Mouse (Mus musculus) B cell, adult 2 months (primary cell): Measurements from ENCODE around the gene Tsku.
A peak's percentile ranks its signal among the peaks of the same experiment; 100 is the strongest.

Source experiments
- DNase-seq, 2 experiments: peaks; one replicate each; pipeline ENCODE4 v3.0.0; 2022

Tsku gene

DNA sequence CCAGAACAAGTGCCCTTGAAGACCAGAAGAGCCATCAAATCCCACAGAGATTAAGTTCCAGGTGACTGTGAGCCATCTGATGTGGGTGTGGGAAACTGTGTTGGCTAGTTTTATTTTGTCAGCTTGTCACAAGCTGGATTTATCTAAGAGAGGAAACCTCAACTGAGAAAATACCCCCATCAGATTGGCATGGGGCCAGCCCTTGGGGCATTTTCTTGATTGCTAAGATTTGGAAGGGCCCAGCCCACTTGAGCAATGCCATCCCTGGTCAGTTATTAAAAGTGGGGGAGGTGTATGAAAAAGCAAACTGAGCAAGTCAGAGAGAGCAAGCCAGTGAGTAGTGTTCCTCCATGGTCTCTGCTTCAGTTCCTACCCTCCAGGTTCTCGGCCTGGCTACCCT is 36.9 kb downstream of the Tsku start:
- no peak for DNase-seq

DNA sequence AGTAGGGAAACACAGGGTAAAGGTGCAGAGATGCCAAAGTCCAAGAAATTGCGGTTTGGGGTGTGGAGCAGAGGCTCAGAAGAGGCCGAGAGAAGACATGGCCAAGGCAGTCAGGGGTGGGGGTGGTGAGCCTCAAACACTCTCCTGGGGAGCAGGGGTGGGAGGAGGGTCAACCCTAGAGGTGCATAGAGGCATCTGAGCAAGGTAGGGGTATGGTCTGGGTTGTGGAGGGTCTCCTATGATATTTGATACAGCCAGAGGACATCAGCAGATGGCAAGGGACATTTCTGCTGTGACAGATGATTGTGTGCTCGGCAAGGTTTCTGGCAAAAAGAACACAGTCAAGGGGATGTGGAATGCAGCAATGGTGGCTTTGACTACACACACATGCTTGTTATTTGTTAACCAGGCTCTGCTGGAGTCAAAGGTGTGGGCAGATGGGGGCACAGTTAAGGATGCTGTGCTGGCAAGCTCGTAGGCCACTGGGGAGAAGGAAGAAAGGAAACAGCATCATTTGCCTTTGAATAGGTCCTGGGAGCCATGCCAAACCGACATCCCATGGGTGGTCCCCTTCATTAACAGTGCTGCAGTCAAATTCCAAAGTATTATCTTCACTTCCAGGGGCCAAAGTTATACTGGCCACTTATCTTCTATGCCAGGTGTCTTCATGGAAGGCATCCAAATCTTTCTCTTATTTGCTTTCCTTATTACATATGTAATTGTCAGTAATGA is 37.7 kb downstream of the Tsku start:
- DNase-seq: no peak

DNA sequence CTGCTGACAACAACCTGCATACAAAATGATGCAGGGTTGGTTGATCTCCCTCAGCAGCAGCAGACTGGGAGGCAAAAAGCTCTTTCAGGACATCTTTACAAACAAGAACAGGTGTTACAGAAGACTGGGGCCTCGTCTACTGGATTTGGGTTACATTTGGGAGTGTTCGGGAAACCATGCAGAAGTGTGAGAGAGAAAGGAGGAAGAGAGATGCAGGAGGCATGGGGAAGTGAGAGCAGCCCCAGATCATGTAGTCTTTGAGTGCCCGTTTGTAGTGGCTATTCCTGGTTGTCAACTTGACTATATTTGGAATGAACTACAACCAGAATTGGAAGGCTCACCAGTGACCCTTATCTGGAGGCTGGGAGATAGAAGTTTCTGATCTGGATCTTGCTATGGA is 38.7 kb downstream of the Tsku start:
- DNase-seq: no peak

DNA sequence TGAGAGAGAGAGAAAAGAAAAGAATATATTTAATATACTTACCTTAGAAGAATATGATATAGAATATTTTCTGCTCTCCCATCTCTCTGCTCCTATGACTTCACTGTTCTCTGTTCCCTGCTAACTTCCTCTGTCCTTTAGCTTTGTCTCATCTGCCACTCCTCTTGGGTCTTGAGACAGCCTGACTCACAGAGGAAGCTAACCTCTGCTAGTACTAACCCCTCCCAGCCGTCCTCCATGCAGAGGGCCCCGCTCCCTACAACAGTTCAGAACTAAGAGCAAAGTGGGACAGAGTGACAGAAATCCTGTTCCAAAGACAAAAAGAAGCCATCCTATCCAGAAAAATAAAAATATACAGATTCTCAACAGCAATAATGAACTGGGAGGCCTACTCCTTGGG is 40.0 kb downstream of the Tsku start, which contains the start of gene Acer3:
Gene Acer3, minus strand, starts transcription at position 126 of the 400 bp plus-strand sequence.
- DNase-seq: no peak

DNA sequence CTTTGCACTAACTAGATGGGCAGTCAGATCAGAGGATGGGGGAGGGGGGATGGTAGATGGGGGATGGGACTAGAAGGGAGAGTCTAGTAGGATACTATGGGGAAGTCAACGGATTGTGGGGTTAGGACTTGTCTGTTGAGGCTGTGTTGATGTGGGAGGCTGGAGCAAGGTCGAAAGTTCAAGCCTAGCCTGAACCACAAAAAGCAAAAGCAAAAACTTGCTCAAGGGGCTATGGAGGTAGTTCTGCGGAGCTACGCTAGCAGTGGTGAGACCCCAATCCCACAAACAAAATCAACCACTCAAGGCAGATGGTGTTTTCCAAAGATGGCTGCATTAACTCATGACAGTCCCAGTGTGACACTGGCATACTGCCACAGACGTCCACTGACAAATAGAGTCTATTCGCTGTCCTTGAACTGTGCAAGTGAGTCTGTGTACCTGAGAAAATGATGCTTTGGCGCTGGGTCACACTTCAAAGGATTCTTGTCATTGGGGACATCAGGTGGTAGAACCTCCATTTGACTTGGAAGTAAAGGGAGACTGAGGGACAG is 41.0 kb downstream of the Tsku start:
- no peak for DNase-seq

DNA sequence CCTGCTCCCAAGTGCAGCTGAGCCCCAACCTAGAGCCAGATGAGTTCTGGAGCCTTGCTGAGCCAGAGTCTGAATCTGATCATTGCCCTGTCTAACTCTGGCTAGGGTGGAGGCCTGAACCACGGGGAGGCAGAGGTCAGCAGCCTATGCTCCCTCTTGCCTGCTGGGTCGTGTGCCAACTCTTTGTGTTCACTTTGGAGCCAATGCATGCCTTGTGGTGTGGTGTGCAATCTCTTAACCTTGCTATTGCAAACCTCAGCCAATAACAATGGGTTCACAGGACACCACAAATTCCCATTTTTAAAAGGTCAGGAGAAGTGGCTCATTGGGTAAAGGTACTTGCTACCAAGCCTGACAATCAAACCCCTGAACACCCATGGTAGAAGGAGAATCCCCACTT is 44.6 kb downstream of the Tsku start:
- no peak for DNase-seq

DNA sequence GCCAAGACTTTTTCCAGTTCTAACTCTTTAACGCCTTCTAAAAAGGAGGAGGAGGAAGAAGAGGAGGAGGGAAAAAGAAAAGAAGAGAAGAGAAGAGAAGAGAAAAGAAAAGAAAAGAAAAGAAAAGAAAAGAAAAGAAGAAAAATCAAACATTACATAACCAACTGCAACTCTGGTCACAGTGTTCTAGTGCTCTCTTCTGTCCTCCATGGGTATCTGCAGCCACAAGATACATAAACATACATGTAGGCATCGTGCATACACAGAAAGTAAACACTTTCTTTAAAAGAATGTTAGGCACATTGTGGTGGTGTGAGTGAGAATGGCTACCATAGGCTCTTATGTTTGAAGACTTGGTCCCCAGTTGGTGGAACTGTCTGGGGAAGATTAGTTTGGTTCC is 46.0 kb downstream of the Tsku start:
- DNase-seq: no peak

DNA sequence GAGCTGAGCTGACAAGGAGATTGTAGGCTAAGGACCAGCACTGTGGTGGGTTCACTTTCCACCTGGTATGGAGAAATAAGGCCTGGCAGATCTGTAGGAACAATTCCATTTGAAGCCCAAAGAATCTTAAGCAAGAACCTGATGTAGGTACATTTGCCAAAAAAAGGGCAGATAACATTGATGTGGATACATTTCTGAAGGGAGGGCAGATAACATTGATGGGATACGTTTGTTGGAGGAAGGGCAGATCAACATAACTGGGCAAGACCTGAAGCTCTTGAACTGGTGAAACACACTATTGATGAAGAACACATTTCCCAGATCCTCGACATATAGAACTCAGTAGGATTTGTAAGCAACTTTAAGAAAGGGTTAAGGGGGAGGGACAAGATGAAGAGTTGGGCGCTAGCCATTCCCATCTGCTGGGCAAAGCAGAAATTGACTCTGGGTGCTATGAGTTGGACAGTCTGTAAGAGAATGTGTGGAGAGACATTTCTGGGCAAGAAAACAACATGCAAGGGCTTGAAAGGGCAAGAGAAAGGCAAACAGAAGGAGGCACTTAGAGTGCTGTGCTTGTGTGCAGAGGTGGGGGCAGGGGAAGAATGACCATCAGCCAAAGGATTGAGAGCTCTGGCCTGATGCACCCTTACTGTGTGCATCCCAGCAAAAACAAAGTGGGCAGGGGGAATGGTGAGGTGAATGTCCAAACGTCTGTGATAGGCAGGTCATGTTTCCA is 48.8 kb downstream of the Tsku start:
- no peak for DNase-seq

DNA sequence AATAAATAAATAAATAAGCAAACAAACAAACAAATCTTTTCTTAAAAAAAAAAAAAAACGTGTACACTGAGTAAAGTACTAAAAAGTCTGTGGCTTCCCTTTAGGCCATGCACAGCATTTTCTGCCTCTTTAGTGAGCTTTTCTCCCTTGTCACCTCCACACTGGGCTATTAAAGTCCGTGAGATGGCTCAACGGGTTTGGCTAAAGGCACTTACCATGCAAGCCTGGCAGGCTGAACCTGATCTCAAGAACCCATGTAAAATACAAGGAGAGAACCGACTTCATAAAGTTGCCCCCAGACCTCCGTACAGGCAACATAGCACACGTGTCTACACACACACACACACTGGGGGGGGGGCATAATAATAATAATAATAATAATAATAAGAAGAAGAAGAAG is 50.9 kb downstream of the Tsku start:
- DNase-seq: no peak

DNA sequence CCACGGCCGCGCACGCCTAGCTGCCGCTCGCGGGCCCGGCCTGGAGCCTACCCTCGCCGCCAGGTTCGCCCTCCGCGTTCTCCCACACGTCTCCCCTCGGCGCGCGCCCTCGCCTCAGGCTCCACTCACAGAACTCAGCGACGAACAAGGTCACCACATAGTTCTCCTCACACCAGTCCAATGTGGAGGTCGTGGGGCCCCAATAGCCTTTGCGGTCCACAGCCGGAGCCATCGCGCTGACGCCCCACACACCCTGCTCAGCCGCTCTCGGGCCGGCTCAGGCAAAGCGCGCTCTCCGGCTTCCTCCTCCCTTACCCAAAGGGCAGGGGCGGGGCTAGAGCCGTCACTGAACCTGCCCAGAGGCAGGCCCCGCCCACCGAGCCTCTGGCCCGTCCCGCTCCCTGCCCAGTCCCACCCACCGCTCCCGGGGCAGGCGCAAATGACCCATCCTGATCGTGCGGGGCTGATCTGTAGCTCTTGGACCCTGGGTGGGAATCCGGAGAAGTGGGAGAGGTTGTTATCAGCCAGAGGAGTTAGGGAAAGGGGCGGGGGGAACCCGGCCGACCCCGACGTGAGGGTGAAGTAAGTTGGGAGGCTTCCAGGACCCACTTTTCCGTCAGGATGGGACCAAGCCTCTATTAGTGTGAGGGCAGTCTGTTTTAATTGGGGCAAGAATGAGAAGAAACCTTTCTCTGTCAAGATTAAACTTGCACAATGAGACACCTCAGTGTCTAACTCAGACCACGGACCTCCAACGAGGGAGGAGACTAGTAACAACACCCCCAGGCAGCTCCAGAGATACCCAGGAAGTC is 51.7 kb downstream of the Tsku start:
- DNase-seq: peak; percentile 94 to 95

DNA sequence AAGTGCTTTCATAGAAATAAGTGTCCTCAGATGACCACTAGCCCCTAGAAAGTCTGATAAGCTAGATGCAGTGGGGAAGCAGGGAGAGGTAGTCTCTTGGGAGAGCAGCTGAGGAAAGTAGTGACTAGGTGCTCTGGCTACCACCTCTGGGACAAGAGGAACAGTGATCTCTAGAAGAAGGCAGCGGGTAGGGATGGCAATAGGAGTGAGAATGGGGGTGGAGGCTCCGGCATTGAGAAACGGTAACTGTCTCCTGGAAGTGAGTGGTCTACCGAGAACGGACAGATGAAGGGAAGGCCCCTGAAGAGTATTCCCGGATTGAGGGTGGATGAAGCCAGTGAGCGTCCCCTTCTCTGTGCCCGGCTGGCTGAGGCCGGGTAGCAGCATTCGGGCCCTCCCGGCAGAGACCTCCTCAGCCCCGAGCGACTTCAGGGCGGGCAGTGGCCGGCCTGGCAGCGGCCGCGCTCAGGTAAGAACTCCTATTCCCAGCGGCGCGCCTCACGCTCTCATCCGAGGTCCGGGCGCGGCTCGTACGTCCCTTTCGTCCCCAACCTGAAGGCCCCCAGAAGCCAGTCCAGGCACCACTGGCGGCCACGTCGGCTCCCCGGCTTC is 52.4 kb downstream of the Tsku start:
- DNase-seq: no peak

DNA sequence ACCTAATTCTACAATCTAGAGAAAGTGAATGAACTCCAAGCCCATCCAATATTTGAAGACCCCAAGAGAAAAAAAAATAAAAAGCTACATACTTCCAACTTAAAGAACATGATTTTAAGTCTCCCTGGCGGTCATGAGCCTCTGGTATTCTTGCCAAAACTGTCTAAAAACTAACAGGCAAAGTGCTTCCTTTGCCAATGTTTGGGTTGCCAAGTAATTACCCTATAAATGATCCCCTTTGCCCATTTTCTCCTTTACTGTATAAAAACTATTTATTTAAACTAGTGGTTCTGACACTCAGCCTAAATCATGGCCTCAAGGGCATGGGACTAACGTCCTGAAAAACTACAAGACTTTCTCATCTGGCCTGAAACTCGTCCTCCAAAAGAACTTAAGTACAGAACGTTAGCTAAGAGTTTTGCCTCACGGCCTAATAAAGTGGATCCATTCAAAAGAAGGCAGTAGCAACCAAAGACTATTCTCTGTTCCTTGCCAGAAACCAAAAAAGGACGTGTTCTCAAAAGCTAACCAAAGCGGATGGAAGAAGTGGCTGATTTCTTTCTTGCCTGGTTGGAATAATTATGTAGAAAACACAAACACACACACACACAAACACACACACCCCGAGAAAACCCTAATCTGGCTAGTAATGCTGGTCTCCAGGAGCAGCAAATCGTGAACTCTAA is 53.1 kb downstream of the Tsku start:
- DNase-seq: no peak

DNA sequence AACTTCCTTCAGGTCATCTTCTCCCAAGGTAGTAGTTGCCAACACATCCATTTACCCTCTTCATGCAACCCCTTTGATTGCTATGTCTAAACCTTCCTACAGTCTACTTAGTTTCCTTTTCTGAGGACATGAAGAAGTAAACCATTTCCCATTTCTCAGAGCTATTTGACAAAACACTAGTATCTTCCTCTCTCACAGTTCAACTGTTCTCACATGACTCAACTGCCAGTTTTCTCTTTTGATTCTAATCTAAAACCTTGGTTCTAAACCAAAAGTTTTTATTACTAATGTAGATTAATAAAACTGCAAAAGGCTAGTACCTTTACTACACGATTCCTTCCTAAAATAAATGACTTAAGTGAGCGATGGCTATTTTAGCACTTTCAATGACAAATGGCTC is 53.7 kb downstream of the Tsku start:
- DNase-seq: no peak
